Mouse (Mus musculus) myocyte (in vitro differentiated cells): Measurements from ENCODE around the gene Olfr1214. TPM values are rescaled to one million over a fixed set of nuclear protein-coding genes. Genes with fewer than 3 reads are reported as not detected.

Experiments
- H3K27me3 ChIP-seq: one replicate; pipeline ENCODE4 v1.6.1; 2011; ENCODE audit not compliant: control insufficient read depth, insufficient read depth, insufficient read length
- H3K36me3 ChIP-seq: one replicate; pipeline ENCODE4 v1.6.1; 2011; ENCODE audit not compliant: control insufficient read depth, insufficient read depth
- H3K4me2 ChIP-seq: one replicate; pipeline ENCODE4 v1.6.1; 2011; ENCODE audit warnings: low read depth, control low read depth
- H3K4me3 ChIP-seq: one replicate; pipeline ENCODE4 v1.5.1; 2011; ENCODE audit warnings: mild to moderate bottlenecking, control low read depth, moderate library complexity
- H3K79me2 ChIP-seq: one replicate; pipeline ENCODE4 v1.6.1; 2011; ENCODE audit not compliant: control insufficient read depth, insufficient read depth
- H3ac ChIP-seq: one replicate; pipeline ENCODE4 v1.6.1; 2011; ENCODE audit not compliant: control insufficient read depth, insufficient read length
- CEBPB ChIP-seq: IDR thresholded peaks from 2 replicates; pipeline ENCODE4 v1.6.1; 2011; ENCODE audit warnings: mild to moderate bottlenecking, moderate library complexity; ENCODE audit not compliant: poor library complexity, insufficient read depth, severe bottlenecking
- E2F4 ChIP-seq: IDR thresholded peaks from one replicate; pipeline ENCODE4 v1.6.1; 2011; ENCODE audit warnings: mild to moderate bottlenecking, control low read depth, moderate library complexity; ENCODE audit not compliant: insufficient read depth
- MAX ChIP-seq: IDR thresholded peaks from one replicate; pipeline ENCODE4 v1.6.1; 2011; ENCODE audit warnings: low read depth, mild to moderate bottlenecking, control low read depth
- MYOD1 ChIP-seq, 3 experiments: IDR thresholded peaks; one replicate each; pipeline ENCODE4 v1.6.1; 2011; ENCODE audit warnings: control low read depth in 2 of 3, low read depth in 2 of 3, mild to moderate bottlenecking in 2 of 3, moderate library complexity in 1 of 3; ENCODE audit not compliant: insufficient read length in 2 of 3, control insufficient read depth in 1 of 3
- MYOG ChIP-seq, 3 experiments: IDR thresholded peaks; one replicate each; pipeline ENCODE4 v1.6.1; 2011; ENCODE audit warnings: control low read depth in 2 of 3, low read depth in 2 of 3, mild to moderate bottlenecking in 2 of 3; ENCODE audit not compliant: insufficient read length in 2 of 3, control insufficient read depth in 1 of 3, insufficient read depth in 1 of 3
- POLR2A ChIP-seq: IDR thresholded peaks from one replicate; pipeline ENCODE4 v1.6.1; 2011; ENCODE audit warnings: low read depth, mild to moderate bottlenecking, control low read depth, moderate library complexity; ENCODE audit not compliant: insufficient read length
- POLR2AphosphoS2 ChIP-seq: IDR thresholded peaks from one replicate; pipeline ENCODE4 v1.6.1; 2011; ENCODE audit warnings: low read depth, control low read depth; ENCODE audit not compliant: insufficient read length
- REST ChIP-seq: IDR thresholded peaks from one replicate; pipeline ENCODE4 v1.6.1; 2011; ENCODE audit warnings: mild to moderate bottlenecking, control low read depth, moderate library complexity; ENCODE audit not compliant: insufficient read depth, insufficient read length
- SRF ChIP-seq: IDR thresholded peaks from one replicate; pipeline ENCODE4 v1.6.1; 2011; ENCODE audit warnings: low read depth; ENCODE audit not compliant: control insufficient read depth, insufficient read length
- TCF12 ChIP-seq: IDR thresholded peaks from one replicate; pipeline ENCODE4 v1.6.1; 2011; ENCODE audit warnings: mild to moderate bottlenecking, control low read depth; ENCODE audit not compliant: poor library complexity, insufficient read depth, severe bottlenecking
- TCF3 ChIP-seq: IDR thresholded peaks from one replicate; pipeline ENCODE4 v1.6.1; 2011; ENCODE audit warnings: low read depth, control low read depth; ENCODE audit not compliant: insufficient read length
- USF1 ChIP-seq: IDR thresholded peaks from one replicate; pipeline ENCODE4 v1.6.1; 2011; ENCODE audit warnings: low read depth, mild to moderate bottlenecking, control low read depth, moderate library complexity
- polyA plus RNA-seq: library from polyadenylated mRNA; unstranded; fragments of >200 nt; fragmentation: generic; extraction: Trizol; gene quantifications from one replicate; pipeline ENCODE4 v1.2.1, GENCODE M21; 2012; ENCODE audit warnings: missing spikeins

Olfr1214 gene
- polyA plus RNA-seq, 1 experiment = not detected

DNA sequence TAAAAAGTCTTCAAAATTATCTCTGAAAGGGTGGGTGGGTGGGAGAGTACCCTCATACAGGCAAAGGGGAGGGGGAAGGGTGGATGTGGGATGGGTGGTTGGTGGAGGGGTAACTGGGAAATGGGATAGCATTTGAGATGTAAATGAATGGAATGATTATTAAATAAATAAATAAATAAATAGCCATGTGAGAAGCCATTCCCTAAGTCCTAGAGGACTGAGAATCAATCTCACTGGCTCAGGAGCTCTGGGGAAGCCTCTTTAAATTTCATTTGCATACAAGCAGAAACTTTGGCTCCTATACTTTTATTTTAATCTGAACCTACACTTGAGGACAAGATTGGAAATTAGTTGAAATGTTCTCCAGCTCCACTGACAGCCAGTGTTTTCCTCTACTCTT is 38.8 kb downstream of the Olfr1214 start, which contains the start of gene Olfr1212:
Gene Olfr1212 (plus strand): TSS at position 301 of the 400 bp plus-strand sequence.
- Histone ChIP-seq H3K36me3 (no peaks in the 10 kb centered on the region), H3K4me3 (no peak within 1 kb of the TSS), H3K79me2 (no peaks in the 10 kb centered on the region), H3K27me3 (no peaks in the 10 kb centered on the region), H3ac (no peak within 1 kb of the TSS), H3K4me2 (no peak within 1 kb of the TSS)
- TF ChIP-seq POLR2A = no peak
- no peak for TF ChIP-seq POLR2AphosphoS2
- no peak for TF ChIP-seq MYOG (IDR thresholded peaks at IDR 0.05; ENCODE audit: control insufficient read depth in 1 of 3, insufficient read depth in 1 of 3, insufficient read length in 2 of 3, low read depth in 2 of 3)
- no peak for TF ChIP-seq E2F4
- TF ChIP-seq TCF3 = no peak
- no peak for TF ChIP-seq REST
- TF ChIP-seq SRF = no peak
- no peak for TF ChIP-seq MAX
- no peak for TF ChIP-seq TCF12
- TF ChIP-seq MYOD1 (IDR thresholded peaks at IDR 0.05; ENCODE audit: control insufficient read depth in 1 of 3, insufficient read length in 2 of 3, low read depth in 2 of 3) = no peak
- TF ChIP-seq CEBPB = no peak
- no peak for TF ChIP-seq USF1

DNA sequence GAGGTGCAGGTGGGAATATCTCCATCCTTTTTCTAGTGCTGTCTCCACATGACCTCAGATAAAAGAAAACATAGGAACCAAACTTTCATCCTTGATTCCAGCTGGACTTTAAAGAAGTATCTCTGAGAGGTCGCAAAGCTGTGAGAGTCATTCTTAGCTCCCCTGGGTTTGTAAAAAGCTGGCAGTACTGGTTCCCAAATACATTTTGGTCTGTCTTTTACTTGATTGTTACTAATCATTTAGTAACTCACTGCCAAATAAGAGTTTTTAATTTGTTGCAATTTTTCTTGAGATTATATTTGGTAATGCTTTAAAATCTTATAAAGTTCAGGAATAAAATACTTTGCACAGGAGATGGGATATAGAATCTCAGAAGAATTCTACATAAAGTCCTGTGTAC is 54.4 kb downstream of the Olfr1214 start, which contains the start of gene Olfr1211:
Gene Olfr1211 (minus strand): TSS at position 101 of the 400 bp plus-strand sequence.
- Histone ChIP-seq H3K4me2 (no peak within 1 kb of the TSS), H3ac (no peak within 1 kb of the TSS), H3K27me3 (no peaks in the 10 kb centered on the region), H3K79me2 (no peaks in the 10 kb centered on the region), H3K36me3 (no peaks in the 10 kb centered on the region), H3K4me3 (no peak within 1 kb of the TSS)
- no peak for TF ChIP-seq POLR2A
- no peak for TF ChIP-seq CEBPB
- no peak for TF ChIP-seq TCF12

Other genes starting within 250 kb of the Olfr1214 start
- gene Olfr1198, start 241.3 kb downstream of the Olfr1214 start, polyA plus RNA-seq = not detected
- not detected for gene Olfr1199, start 232.2 kb downstream of the Olfr1214 start, polyA plus RNA-seq
- gene Olfr1200, start 222.2 kb downstream of the Olfr1214 start, polyA plus RNA-seq = not detected
- gene Olfr1201, start 199.6 kb downstream of the Olfr1214 start, polyA plus RNA-seq = not detected
- gene Olfr1202, start 178.2 kb downstream of the Olfr1214 start, polyA plus RNA-seq = not detected
- gene Olfr1205, start 162.9 kb downstream of the Olfr1214 start, polyA plus RNA-seq = not detected
- gene Olfr1204, start 143.4 kb downstream of the Olfr1214 start, polyA plus RNA-seq = not detected
- gene Olfr1206, start 129.4 kb downstream of the Olfr1214 start, polyA plus RNA-seq = not detected
- gene Olfr1208, start 90.3 kb downstream of the Olfr1214 start, polyA plus RNA-seq = not detected
- not detected for gene Olfr1209, start 77.5 kb downstream of the Olfr1214 start, polyA plus RNA-seq
- not detected for gene Olfr1211, start 54.5 kb downstream of the Olfr1214 start, polyA plus RNA-seq
- not detected for gene Olfr1212, start 38.7 kb downstream of the Olfr1214 start, polyA plus RNA-seq
- gene Gm13762, start 12.4 kb downstream of the Olfr1214 start, polyA plus RNA-seq = not detected
- not detected for gene Olfr1215, start 14.3 kb upstream of the Olfr1214 start, polyA plus RNA-seq
- gene Olfr1216, start 25.7 kb upstream of the Olfr1214 start, polyA plus RNA-seq = not detected
- gene Olfr1217, start 39.4 kb upstream of the Olfr1214 start, polyA plus RNA-seq = not detected
- not detected for gene Olfr1218, start 68.5 kb upstream of the Olfr1214 start, polyA plus RNA-seq
- not detected for gene Olfr1219, start 90.9 kb upstream of the Olfr1214 start, polyA plus RNA-seq
- not detected for gene Olfr1220, start 114.2 kb upstream of the Olfr1214 start, polyA plus RNA-seq
- not detected for gene Olfr1221, start 124.6 kb upstream of the Olfr1214 start, polyA plus RNA-seq
- not detected for gene Olfr1222, start 140.4 kb upstream of the Olfr1214 start, polyA plus RNA-seq
- gene Olfr1223, start 158.9 kb upstream of the Olfr1214 start, polyA plus RNA-seq = not detected
- gene Olfr1224-ps1, start 171.4 kb upstream of the Olfr1214 start, polyA plus RNA-seq = not detected
- gene Olfr1225, start 182.0 kb upstream of the Olfr1214 start, polyA plus RNA-seq = not detected
- not detected for gene Olfr1226, start 207.4 kb upstream of the Olfr1214 start, polyA plus RNA-seq